Mouse (Mus musculus) heart, embryonic 10.5 days (tissue): ENCODE measurements around the gene Ankrd2. TPM values are rescaled to one million over a fixed set of nuclear protein-coding genes. Genes with fewer than 3 reads are reported as not detected.

ENCODE experiments used
- DNase-seq: peaks from one replicate; pipeline ENCODE4 v3.0.0-alpha.2; 2017; ENCODE audit warnings: low spot score
- H3K27ac ChIP-seq: fragments of 300-500 bp; sonication (generic); 2 replicates; pipeline ENCODE4 v1.5.1; 2016; ENCODE audit warnings: mild to moderate bottlenecking
- H3K27me3 ChIP-seq: fragments of 300-500 bp; sonication (generic); 2 replicates; pipeline ENCODE4 v1.6.1; 2016; ENCODE audit warnings: mild to moderate bottlenecking; ENCODE audit not compliant: poor library complexity, insufficient read depth, severe bottlenecking
- H3K36me3 ChIP-seq: fragments of 300-500 bp; sonication (generic); 2 replicates; pipeline ENCODE4 v1.6.1; 2016; ENCODE audit warnings: mild to moderate bottlenecking, moderate library complexity
- H3K4me1 ChIP-seq: fragments of 300-500 bp; sonication (generic); 2 replicates; pipeline ENCODE4 v1.6.1; 2016; ENCODE audit warnings: mild to moderate bottlenecking
- H3K4me3 ChIP-seq: fragments of 300-500 bp; sonication (generic); 2 replicates; pipeline ENCODE4 v1.5.1; 2016; ENCODE audit warnings: mild to moderate bottlenecking, moderate library complexity
- H3K9me3 ChIP-seq: fragments of 300-500 bp; sonication (generic); 2 replicates; pipeline ENCODE4 v1.6.1; 2016; ENCODE audit warnings: mild to moderate bottlenecking, moderate library complexity
- WGBS: fragments of 180-500 bp; shearing (Covaris S2); methylation state at CpG from one replicate; pipeline ENCODE4 v1.1.7; 2016; 5-methylcytosine and 5-hydroxymethylcytosine counted together
- polyA plus RNA-seq: library from polyadenylated mRNA; unstranded; fragments of >200 nt; fragmentation: Nextera tagmentation; extraction: Ambion mirVana; gene quantifications from 2 replicates; pipeline ENCODE4 v1.2.1, GENCODE M21; 2016

The Ankrd2 gene
- polyA plus RNA-seq, 1 experiment from 2014 or later, result not detected

DNA sequence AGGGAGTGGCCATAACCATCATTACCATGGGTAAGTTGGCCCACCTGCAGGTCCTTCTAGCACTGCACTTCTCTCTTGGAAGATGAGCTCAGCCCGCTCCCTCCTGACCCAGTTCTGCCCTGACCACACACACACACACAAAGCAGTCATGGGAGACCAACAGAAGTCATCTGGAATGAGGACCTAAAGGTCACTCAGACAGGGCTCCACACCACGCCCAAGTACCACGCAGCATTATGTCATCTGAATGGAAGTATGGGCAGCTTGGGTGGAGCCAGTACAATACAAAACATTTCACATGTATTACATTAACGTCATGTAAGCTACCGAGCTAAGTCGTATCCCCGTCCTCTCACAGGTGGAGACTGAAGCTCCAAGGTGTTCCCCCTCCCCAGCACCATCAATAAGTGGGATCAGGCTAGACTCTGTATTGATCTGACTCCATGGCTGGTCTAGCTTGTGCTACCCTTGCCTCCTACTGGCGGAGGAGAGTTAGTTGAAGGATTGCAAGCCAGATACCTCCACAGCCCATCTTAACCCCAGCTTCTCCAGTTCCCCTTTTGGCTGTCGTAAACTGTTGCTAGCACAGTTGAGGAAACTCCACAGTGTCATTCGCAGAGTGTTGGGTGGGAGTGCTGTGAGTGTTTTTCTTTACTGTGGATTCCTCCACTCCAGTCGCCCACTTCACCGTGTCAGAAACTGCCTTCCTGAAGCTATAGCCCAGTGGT, 34.4 kb upstream of the Ankrd2 start:
- Histone ChIP-seq H3K27ac (peak overlapping the region; percentile 26; the same call in 1 of the 2 replicates), H3K27me3 (no peaks in the 10 kb centered on the region)

DNA sequence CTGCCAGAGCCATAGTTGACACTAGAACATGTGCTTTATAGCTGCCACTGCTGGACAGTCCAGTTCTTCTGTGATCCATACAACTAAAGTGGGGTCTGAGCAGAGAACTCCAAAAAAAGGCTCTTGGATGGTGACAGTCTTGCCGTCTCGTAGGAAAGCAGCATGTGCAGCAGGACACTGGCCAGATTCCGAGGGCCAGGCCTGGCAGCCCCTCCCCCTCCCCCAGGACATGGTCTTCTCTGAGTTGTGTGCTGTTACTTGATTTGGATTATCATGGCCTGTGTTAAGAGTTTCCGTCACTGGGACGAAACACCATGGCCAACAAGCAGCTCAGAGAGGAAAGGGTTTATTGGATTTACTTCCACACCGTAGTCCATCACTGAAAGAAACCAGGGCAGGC, 31.5 kb upstream of the Ankrd2 start:
- no peaks in the 10 kb centered on the region for H3K9me3 ChIP-seq
- H3K4me1 ChIP-seq, result peaks cover 78% of the 10 kb centered on the region
- peak overlapping the region; percentile 19; the same call in 1 of the 2 replicates for H3K27ac ChIP-seq
- no peaks in the 10 kb centered on the region for H3K36me3 ChIP-seq
- WGBS, result 30% methylated on average over 6 of the region's 6 CpGs
- H3K4me3 ChIP-seq, result no peak overlapping the region
- no peak for DNase-seq
- no peaks in the 10 kb centered on the region for H3K27me3 ChIP-seq

More for the DNA sequence above, 34.4 kb upstream of the Ankrd2 start:
- Histone ChIP-seq H3K36me3 (no peaks in the 10 kb centered on the region), H3K4me1 (peaks cover 72% of the 10 kb centered on the region), H3K4me3 (no peak overlapping the region), H3K9me3 (no peaks in the 10 kb centered on the region)
- DNase-seq, result no peak
- WGBS, result 88% methylated on average over 12 of the region's 12 CpGs

DNA sequence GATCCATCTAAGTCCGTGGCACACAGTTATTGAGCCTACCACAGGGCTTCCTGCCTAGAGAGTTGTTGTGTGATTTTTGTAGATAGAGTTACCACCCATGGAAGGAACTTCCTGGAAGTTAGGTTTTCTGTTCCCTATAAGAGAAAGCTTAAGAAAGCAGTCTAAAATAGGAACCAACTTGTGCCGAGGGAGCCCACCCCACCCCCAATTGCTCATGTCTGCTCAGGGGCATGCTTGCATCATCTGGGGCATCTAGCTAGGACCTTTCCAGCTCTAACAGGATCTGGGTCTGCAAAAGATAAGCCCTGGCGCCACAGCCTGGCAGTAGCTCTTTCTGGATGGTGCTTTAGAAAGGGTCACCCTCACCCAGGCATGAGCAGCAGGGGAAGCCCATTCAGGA, 30.2 kb upstream of the Ankrd2 start:
- Histone ChIP-seq H3K27ac (no peak overlapping the region), H3K4me3 (no peak overlapping the region), H3K9me3 (no peaks in the 10 kb centered on the region), H3K4me1 (peaks cover 67% of the 10 kb centered on the region), H3K36me3 (no peaks in the 10 kb centered on the region), H3K27me3 (no peaks in the 10 kb centered on the region)
- 40% methylated on average over 3 of the region's 3 CpGs for WGBS
- no peak for DNase-seq

DNA sequence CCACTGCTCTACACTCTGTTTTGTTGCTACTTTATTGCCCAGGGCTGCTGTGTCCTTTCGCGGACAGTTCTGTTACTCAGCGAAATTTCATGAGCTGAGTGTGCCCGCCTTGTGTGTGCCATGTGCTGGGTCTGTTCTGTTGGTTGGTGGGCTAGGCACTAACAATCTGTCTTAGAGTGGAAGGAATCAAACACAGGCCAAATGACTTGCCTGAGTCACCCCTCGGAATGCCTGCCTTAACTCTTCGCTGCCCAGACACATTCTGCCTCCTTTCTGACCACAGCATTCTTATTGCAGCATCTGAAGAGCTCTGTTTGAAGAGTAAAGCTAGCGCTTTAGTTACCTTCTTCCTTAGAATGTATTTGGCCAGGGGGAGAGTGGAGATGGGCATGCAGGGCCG, 29.2 kb upstream of the Ankrd2 start:
- no peak overlapping the region for H3K4me3 ChIP-seq
- no peaks in the 10 kb centered on the region for H3K27me3 ChIP-seq
- H3K27ac ChIP-seq, result peak overlapping the region; percentile 54; the same call in 1 of the 2 replicates
- H3K4me1 ChIP-seq, result peaks cover 65% of the 10 kb centered on the region
- WGBS, result 65% methylated on average over 8 of the region's 8 CpGs
- no peaks in the 10 kb centered on the region for H3K9me3 ChIP-seq
- no peaks in the 10 kb centered on the region for H3K36me3 ChIP-seq
- DNase-seq, result no peak

DNA sequence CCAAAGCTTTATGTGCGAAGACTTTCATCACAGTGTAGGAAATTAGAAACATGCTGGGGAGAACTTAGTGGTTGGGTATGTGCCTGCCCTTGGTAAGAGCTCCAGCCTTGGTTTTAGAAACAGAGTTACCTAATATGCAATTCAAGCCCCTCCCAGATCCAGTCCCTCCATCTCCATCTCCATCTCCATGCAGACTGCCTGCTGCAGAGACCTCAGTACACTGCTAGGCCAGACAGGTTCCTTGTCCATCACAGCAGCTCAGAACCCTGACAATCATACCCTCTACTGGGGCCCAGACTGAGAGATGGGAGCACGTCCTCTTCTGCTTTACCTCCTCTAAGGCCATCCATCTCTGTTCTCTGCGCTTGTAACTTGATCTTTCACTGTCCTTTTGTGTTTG, 27.2 kb upstream of the Ankrd2 start:
- H3K4me1 ChIP-seq, result peaks cover 65% of the 10 kb centered on the region
- no peaks in the 10 kb centered on the region for H3K9me3 ChIP-seq
- no peak for DNase-seq
- 50% methylated on average over 3 of the region's 3 CpGs for WGBS
- peaks cover 2% of the 10 kb centered on the region; the same call in 1 of the 2 replicates for H3K36me3 ChIP-seq
- H3K4me3 ChIP-seq, result no peak overlapping the region
- H3K27ac ChIP-seq, result peak overlapping the region; percentile 71
- no peaks in the 10 kb centered on the region for H3K27me3 ChIP-seq

DNA sequence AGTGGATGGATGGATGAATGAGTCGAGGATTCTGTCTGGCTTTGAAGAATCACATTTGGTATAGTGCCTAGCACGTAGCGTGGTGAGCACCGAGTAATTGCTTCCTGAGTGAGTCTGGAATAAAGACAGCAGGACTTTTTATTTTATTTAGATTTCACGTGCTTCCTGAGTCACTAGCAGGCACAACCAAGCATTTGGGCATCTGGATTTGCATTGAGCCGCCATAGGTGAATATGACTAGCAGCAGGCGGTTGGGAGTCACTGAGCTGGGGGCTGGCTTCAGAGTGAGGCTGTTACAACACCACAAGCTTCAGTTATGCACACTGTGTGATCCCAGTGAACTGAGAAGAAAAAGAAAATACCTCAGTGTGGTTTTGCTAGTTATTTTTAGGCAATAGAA, 26.7 kb upstream of the Ankrd2 start:
- 63% methylated on average over 7 of the region's 7 CpGs for WGBS
- Histone ChIP-seq H3K36me3 (peaks cover 2% of the 10 kb centered on the region; the same call in 1 of the 2 replicates), H3K9me3 (no peaks in the 10 kb centered on the region), H3K4me1 (peaks cover 61% of the 10 kb centered on the region), H3K27ac (peak overlapping the region; percentile 71), H3K4me3 (no peak overlapping the region), H3K27me3 (no peaks in the 10 kb centered on the region)
- no peak for DNase-seq

DNA sequence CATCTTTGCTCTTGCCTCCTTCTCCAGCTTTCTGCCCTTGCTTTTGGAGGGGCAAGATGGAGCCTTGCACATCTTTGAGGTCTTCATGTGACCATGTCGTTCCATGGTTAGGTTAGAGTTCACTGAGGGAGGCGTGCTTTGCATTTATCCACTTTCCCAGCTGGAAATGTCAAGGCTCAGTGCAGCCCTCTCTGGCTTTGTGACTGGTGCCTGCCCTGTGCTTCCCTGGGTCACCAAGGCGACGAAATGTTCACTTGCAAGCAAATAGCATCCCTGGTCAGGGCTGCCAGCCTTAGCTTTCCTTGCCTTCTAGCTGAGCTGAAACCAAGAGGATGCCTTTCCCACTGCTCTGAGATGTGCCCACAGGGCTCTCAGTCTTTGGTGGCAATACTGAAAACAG, 25.4 kb upstream of the Ankrd2 start:
- WGBS, result 75% methylated on average over 4 of the region's 4 CpGs
- no peak overlapping the region for H3K4me3 ChIP-seq

DNA sequence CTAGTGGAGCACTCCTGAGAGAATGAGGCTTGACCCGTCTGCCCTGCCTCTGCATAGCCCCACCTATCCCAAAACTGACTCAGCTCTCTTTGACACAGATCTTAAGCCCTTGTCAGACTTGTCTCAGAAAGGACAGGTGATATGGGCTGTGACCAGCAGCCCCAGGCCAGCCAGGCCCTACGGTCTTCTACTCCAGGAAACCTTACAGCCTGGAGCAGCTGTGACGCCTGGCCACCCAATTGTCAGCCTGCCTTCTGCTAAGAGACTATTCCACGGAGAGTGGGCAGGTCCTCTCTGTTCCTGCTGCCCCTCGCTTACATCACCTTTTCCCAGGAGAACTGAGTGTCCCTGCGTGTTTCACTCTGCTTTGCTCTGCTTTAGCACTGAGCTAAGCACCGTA, 24.7 kb upstream of the Ankrd2 start:
- Histone ChIP-seq H3K27ac (0 out of 2 replicates have a peak overlapping the region, but pooled peaks have one; percentile 4), H3K4me3 (no peak overlapping the region), H3K4me1 (peaks cover 47% of the 10 kb centered on the region), H3K27me3 (no peaks in the 10 kb centered on the region), H3K9me3 (no peaks in the 10 kb centered on the region), H3K36me3 (peaks cover 2% of the 10 kb centered on the region; the same call in 1 of the 2 replicates)
- DNase-seq, result no peak
- 73% methylated on average over 7 of the region's 7 CpGs for WGBS

More for the DNA sequence above, 25.4 kb upstream of the Ankrd2 start:
- Histone ChIP-seq H3K27ac (no peak overlapping the region), H3K36me3 (peaks cover 2% of the 10 kb centered on the region; the same call in 1 of the 2 replicates), H3K9me3 (no peaks in the 10 kb centered on the region), H3K4me1 (peaks cover 47% of the 10 kb centered on the region), H3K27me3 (no peaks in the 10 kb centered on the region)
- no peak for DNase-seq

DNA sequence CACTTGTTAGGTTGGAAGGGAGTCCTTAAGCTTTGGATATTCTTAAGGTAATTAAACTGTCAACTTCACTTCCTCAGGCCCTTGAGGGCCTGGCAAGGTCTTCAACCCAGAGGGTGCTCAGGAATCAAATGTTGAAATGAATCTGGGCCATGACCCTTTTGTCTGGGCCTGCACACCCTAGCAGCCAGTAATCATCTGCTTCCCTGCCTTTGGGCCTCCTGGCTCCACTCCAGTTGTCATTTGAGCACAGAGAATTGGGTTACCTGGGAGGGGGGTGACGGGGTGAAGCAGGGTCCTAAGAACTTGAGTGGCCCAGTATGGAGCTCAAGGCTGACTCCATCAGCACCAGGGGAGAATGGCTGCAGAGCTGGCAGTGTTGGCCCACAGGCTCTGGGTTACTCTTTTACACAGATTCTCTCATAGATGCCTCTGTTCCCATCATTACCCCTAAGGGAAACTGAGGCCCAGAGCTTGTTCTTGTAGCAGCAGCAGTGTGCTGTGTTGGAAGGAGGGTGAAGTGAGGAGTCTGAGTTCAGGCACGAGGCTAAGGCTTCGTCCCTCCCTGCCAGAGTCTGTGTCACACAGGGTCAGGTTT, 21.5 kb upstream of the Ankrd2 start:
- Histone ChIP-seq H3K36me3 (peaks cover 2% of the 10 kb centered on the region; the same call in 1 of the 2 replicates), H3K4me1 (peaks cover 46% of the 10 kb centered on the region), H3K4me3 (no peak overlapping the region), H3K9me3 (no peaks in the 10 kb centered on the region), H3K27ac (no peak overlapping the region), H3K27me3 (no peaks in the 10 kb centered on the region)
- 77% methylated on average over 3 of the region's 3 CpGs for WGBS
- DNase-seq, result no peak

DNA sequence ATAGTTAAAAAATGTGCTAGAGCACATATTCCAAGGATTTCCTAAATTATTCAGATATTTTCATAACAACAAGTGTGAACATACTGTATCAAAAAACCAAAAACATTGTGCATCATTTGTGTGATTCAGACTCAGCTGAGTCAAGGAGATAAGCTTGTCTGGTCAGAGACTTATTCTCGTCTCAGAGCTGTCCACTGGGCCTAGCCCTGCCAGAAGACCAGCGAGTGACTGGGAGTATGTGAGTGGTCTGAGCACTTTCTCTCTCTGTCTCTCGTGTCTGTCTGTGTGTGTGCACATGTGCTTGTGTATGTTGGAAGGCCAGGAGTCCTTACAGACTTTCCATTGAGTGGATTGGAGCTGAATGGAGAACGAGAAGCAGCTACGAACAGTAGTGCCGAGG, 20.8 kb upstream of the Ankrd2 start:
- whole genome bisulfite sequencing, result 73% methylated on average over 6 of the region's 6 CpGs
- H3K36me3 ChIP-seq, result peaks cover 2% of the 10 kb centered on the region; the same call in 1 of the 2 replicates
- no peaks in the 10 kb centered on the region for H3K27me3 ChIP-seq
- H3K9me3 ChIP-seq, result no peaks in the 10 kb centered on the region
- H3K4me3 ChIP-seq, result no peak overlapping the region
- DNase-seq, result no peak
- H3K4me1 ChIP-seq, result peaks cover 49% of the 10 kb centered on the region
- no peak overlapping the region for H3K27ac ChIP-seq

DNA sequence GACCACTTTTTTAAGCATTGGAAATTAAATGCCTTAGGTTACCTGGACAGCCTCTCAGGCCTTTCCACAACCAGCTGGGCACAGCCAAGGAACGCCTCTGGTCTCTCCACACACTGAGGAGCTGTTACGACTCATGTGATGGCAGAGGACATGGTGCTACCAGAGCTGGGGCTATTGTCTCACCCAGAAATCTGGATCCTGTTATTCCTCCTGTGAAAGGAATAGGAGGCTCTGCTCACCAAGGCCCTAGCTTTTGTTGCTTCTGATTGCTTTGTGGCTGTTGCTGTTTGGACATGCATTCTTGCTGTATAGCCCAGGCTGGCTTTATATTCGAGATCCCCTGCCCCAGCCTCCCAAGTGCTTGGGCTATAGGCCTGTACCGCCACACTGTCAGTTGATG, 19.5 kb upstream of the Ankrd2 start:
- Histone ChIP-seq H3K9me3 (no peaks in the 10 kb centered on the region), H3K36me3 (peaks cover 2% of the 10 kb centered on the region; the same call in 1 of the 2 replicates), H3K4me1 (peaks cover 42% of the 10 kb centered on the region), H3K27me3 (no peaks in the 10 kb centered on the region), H3K4me3 (no peak overlapping the region), H3K27ac (no peak overlapping the region)
- DNase-seq, result no peak
- WGBS, result 75% methylated on average over 4 of the region's 4 CpGs

DNA sequence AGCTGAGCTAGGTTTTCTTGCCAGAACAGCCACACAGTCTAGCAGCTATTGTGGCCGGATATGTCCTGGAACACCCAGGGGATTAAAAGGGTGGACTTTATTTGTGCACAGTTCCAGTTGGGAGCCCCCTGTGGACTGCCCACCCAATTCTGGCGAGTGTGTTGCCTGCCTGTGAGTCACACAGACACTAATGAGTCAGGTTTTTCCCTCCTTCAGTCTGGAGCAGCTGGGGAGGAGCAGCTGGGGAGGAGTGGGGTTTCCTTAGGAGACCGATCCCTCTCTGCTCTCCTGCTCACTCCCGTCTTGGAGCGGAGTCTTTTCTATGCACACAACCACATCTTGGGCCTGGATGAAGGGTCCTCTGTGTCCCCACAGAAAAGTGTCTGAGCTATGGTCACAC, 19.0 kb upstream of the Ankrd2 start:
- H3K4me1 ChIP-seq, result peaks cover 47% of the 10 kb centered on the region
- 57% methylated on average over 5 of the region's 5 CpGs for WGBS
- no peak overlapping the region for H3K4me3 ChIP-seq
- peak overlapping the region; percentile 81 for H3K27ac ChIP-seq
- no peaks in the 10 kb centered on the region for H3K27me3 ChIP-seq
- H3K36me3 ChIP-seq, result peaks cover 2% of the 10 kb centered on the region; the same call in 1 of the 2 replicates
- H3K9me3 ChIP-seq, result no peaks in the 10 kb centered on the region
- no peak for DNase-seq
